Mouse (Mus musculus): Measurements from ENCODE around the gene Thap3.
"Not testable (repeated sequence)": the region's sequence is repeated elsewhere in the genome, so short reads cannot be mapped to it uniquely, and the experiment has no call there.

DNA sequence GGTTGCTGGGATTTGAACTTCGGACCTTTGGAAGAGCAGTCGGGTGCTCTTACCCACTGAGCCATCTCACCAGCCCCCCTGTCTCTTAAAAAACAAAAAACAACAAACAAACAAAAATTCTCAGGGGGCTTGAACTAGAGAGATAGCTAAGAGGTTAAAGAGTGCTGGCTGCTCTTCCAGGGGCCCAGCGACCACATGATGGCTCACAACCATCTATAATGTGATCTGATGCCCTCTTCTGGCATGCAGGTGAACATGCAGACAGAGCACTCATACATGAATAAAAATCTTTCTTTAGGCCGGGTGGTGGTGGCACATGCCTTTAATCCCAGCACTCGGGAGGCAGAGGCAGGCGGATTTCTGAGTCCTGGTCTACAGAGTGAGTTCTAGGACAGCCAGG lies 47.7 kb upstream of the Thap3 start:
- TF ChIP-seq POLR2A, CTCF (IDR thresholded peaks at IDR 0.05; ENCODE audit: insufficient read depth, low read depth, low read length): not testable (repeated sequence)
